25 mouse cellular contexts compared by ENCODE assay signal in the genomic region with DNA sequence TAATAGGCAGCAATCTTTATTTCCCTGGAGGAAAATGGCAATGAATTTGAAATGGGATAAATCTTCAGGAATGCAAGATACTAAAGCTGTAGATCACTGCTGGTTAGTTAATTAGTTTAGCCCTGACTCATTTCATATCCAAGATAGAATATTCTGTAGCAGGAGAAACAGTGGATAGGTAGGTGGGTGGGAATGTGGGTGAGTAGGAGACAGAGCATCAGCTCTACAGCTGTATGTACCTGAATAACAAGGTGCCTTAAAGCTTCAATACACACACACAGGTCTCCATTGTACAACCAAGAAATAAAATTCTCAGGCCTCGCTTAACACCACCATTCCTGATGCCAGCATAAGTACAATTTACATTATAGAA.
DNase-seq lines count a peak whose midpoint lies in the region; ATAC-seq and TF ChIP-seq lines count a peak whose summit lies in the region.
"Had no signal": no experiment of that assay in that cellular context is flagged by ENCODE, and none has a peak within 500 bp of the region (broad histone marks: within the 10 kb centered on the region; RNA-seq: fewer than 3 reads in every experiment).

No protein-coding gene starts in this region.

- no peak for TF ChIP-seq EP300 in lung, postnatal 0 days (IDR thresholded peaks at IDR 0.05)

- no peak overlapping the region for H3K4me3 ChIP-seq in forebrain, embryonic 13.5 days
- no peak overlapping the region for H3K4me3 ChIP-seq in forebrain, embryonic 10.5 days
- no peak overlapping the region for H3K4me3 ChIP-seq in lung, embryonic 15.5 days
- H3K4me3 ChIP-seq in lung, postnatal 0 days (ENCODE audit: low read depth, low read length): no peak overlapping the region
- H3K4me3 ChIP-seq in hindbrain, embryonic 16.5 days (ENCODE audit: low read length): no peak overlapping the region
- H3K4me3 ChIP-seq in neural tube, embryonic 13.5 days: no peak overlapping the region
- H3K4me3 ChIP-seq: embryonic facial prominence, embryonic 15.5 days; heart, embryonic 12.5 days; limb, embryonic 13.5 days; liver, embryonic 13.5 days; stomach, embryonic 15.5 days had no signal

- DNase-seq in forebrain, embryonic 10.5 days (ENCODE audit: extremely low spot score, low spot score): no peak
- DNase-seq in lung, postnatal 0 days (ENCODE audit: low spot score): no peak
- DNase-seq in cerebellum, postnatal 25 days: no peak
- DNase-seq in lung, postnatal 25 days (ENCODE audit: low spot score): no peak
- DNase-seq: adrenal gland, adult 8-10 months; cerebellum, postnatal 36 days; heart, adult 11 months; heart, postnatal 14 days; kidney, adult 2 months; kidney, postnatal 14 days; liver, embryonic 13.5 days; right cerebral cortex, postnatal 25 days; thymus, adult 2 months had no signal

- H3K4me1 ChIP-seq in forebrain, embryonic 13.5 days: peaks cover 13% of the 10 kb centered on the region
- H3K4me1 ChIP-seq in forebrain, embryonic 10.5 days: no peaks in the 10 kb centered on the region
- H3K4me1 ChIP-seq in lung, embryonic 15.5 days: peaks cover 9% of the 10 kb centered on the region
- no peaks in the 10 kb centered on the region for H3K4me1 ChIP-seq in lung, postnatal 0 days (ENCODE audit: insufficient read depth, low read depth, low read length)
- H3K4me1 ChIP-seq in hindbrain, embryonic 16.5 days (ENCODE audit: control insufficient read depth, insufficient read depth, low read depth, low read length): no peaks in the 10 kb centered on the region
- peaks cover 27% of the 10 kb centered on the region for H3K4me1 ChIP-seq in neural tube, embryonic 13.5 days (replicated peaks)
- H3K4me1 ChIP-seq: heart, embryonic 12.5 days; liver, embryonic 13.5 days; stomach, embryonic 15.5 days had no signal

- H3K4me2 ChIP-seq in forebrain, embryonic 13.5 days: no peak overlapping the region
- H3K4me2 ChIP-seq in lung, embryonic 15.5 days: no peak overlapping the region
- H3K4me2 ChIP-seq in lung, postnatal 0 days (replicated peaks; ENCODE audit: low read depth, low read length): no peak overlapping the region
- H3K4me2 ChIP-seq in hindbrain, embryonic 16.5 days (ENCODE audit: low read length): no peak overlapping the region
- no peak overlapping the region for H3K4me2 ChIP-seq in neural tube, embryonic 13.5 days
- H3K4me2 ChIP-seq: embryonic facial prominence, embryonic 15.5 days; heart, embryonic 12.5 days; limb, embryonic 13.5 days; liver, embryonic 13.5 days; lung, embryonic 14.5 days; stomach, embryonic 15.5 days had no signal

- ATAC-seq in forebrain, embryonic 13.5 days: peak; percentile 13; the same call in 1 of the 2 replicates
- no peak for ATAC-seq in lung, embryonic 15.5 days (ENCODE audit: borderline replicate concordance, extremely low read depth, low FRiP score, low TSS enrichment)
- ATAC-seq in lung, postnatal 0 days: no peak
- peak; percentile 60; the same call in 1 of the 2 replicates for ATAC-seq in hindbrain, embryonic 16.5 days
- peak; percentile 81 for ATAC-seq in neural tube, embryonic 13.5 days (ENCODE audit: low read depth)
- ATAC-seq: CD4-positive, CD25-positive, alpha-beta regulatory T cell, adult 4 months; inflammation-experienced regulatory T-cells, adult 6 months; Patski had no signal

- H3K9ac ChIP-seq in forebrain, embryonic 13.5 days: no peak overlapping the region
- H3K9ac ChIP-seq in lung, embryonic 15.5 days: no peak overlapping the region
- H3K9ac ChIP-seq in lung, postnatal 0 days (replicated peaks; ENCODE audit: low read depth): no peak overlapping the region
- no peak overlapping the region for H3K9ac ChIP-seq in hindbrain, embryonic 16.5 days (ENCODE audit: low read depth, low read length)
- no peak overlapping the region for H3K9ac ChIP-seq in neural tube, embryonic 13.5 days
- H3K9ac ChIP-seq: embryonic facial prominence, embryonic 15.5 days; heart, embryonic 12.5 days; limb, embryonic 13.5 days; liver, embryonic 13.5 days; lung, embryonic 14.5 days; stomach, embryonic 15.5 days had no signal

- no peak overlapping the region for H3K27ac ChIP-seq in forebrain, embryonic 13.5 days
- no peak overlapping the region for H3K27ac ChIP-seq in forebrain, embryonic 10.5 days
- peak overlapping the region; percentile 5; the same call in 1 of the 2 replicates for H3K27ac ChIP-seq in lung, embryonic 15.5 days
- no peak overlapping the region for H3K27ac ChIP-seq in lung, postnatal 0 days (ENCODE audit: low read length)
- H3K27ac ChIP-seq in hindbrain, embryonic 16.5 days (ENCODE audit: low read depth, low read length): 0 out of 2 replicates have a peak overlapping the region, but pooled peaks have one; percentile 12
- H3K27ac ChIP-seq in neural tube, embryonic 13.5 days (replicated peaks): no peak overlapping the region
- H3K27ac ChIP-seq: embryonic facial prominence, embryonic 15.5 days; limb, embryonic 13.5 days; liver, embryonic 13.5 days; stomach, embryonic 15.5 days had no signal

- whole genome bisulfite sequencing in forebrain, embryonic 13.5 days: 76% methylated on average over 1 of the region's 1 CpGs
- 96% methylated on average over 1 of the region's 1 CpGs for WGBS in forebrain, embryonic 10.5 days
- WGBS in lung, embryonic 15.5 days: 78% methylated on average over 1 of the region's 1 CpGs
- WGBS in lung, postnatal 0 days: 87% methylated on average over 1 of the region's 1 CpGs
- WGBS in hindbrain, embryonic 16.5 days: 85% methylated on average over 1 of the region's 1 CpGs
- 56% methylated on average over 1 of the region's 1 CpGs for WGBS in neural tube, embryonic 13.5 days

- no peak for TF ChIP-seq CTCF in lung, postnatal 0 days (IDR thresholded peaks at IDR 0.05)

- no peaks in the 10 kb centered on the region for H3K9me3 ChIP-seq in forebrain, embryonic 13.5 days (replicated peaks)
- no peaks in the 10 kb centered on the region for H3K9me3 ChIP-seq in forebrain, embryonic 10.5 days
- H3K9me3 ChIP-seq in lung, embryonic 15.5 days: no peaks in the 10 kb centered on the region
- no peaks in the 10 kb centered on the region for H3K9me3 ChIP-seq in lung, postnatal 0 days (ENCODE audit: low read length)
- no peaks in the 10 kb centered on the region for H3K9me3 ChIP-seq in hindbrain, embryonic 16.5 days (ENCODE audit: control insufficient read depth, low read length)
- H3K9me3 ChIP-seq in neural tube, embryonic 13.5 days: no peaks in the 10 kb centered on the region
- H3K9me3 ChIP-seq: embryonic facial prominence, embryonic 15.5 days; heart, embryonic 12.5 days; limb, embryonic 13.5 days; liver, embryonic 13.5 days; stomach, embryonic 15.5 days had no signal

- H3K36me3 ChIP-seq in forebrain, embryonic 13.5 days (ENCODE audit: poor library complexity, severe bottlenecking): no peaks in the 10 kb centered on the region
- no peaks in the 10 kb centered on the region for H3K36me3 ChIP-seq in forebrain, embryonic 10.5 days (replicated peaks)
- no peaks in the 10 kb centered on the region for H3K36me3 ChIP-seq in lung, embryonic 15.5 days
- H3K36me3 ChIP-seq in lung, postnatal 0 days (ENCODE audit: insufficient read depth, low read length): no peaks in the 10 kb centered on the region
- no peaks in the 10 kb centered on the region for H3K36me3 ChIP-seq in hindbrain, embryonic 16.5 days (ENCODE audit: control insufficient read depth, insufficient read depth, low read length)
- no peaks in the 10 kb centered on the region for H3K36me3 ChIP-seq in neural tube, embryonic 13.5 days
- H3K36me3 ChIP-seq: embryonic facial prominence, embryonic 15.5 days; heart, embryonic 12.5 days; limb, embryonic 13.5 days; liver, embryonic 13.5 days; stomach, embryonic 15.5 days had no signal

- H3K27me3 ChIP-seq in forebrain, embryonic 13.5 days: no peaks in the 10 kb centered on the region
- no peaks in the 10 kb centered on the region for H3K27me3 ChIP-seq in forebrain, embryonic 10.5 days (ENCODE audit: poor library complexity, severe bottlenecking)
- H3K27me3 ChIP-seq in lung, embryonic 15.5 days: no peaks in the 10 kb centered on the region
- H3K27me3 ChIP-seq in lung, postnatal 0 days (replicated peaks; ENCODE audit: insufficient read depth, low read length): no peaks in the 10 kb centered on the region
- no peaks in the 10 kb centered on the region for H3K27me3 ChIP-seq in hindbrain, embryonic 16.5 days (replicated peaks; ENCODE audit: control insufficient read depth, insufficient read depth, low read length)
- H3K27me3 ChIP-seq in neural tube, embryonic 13.5 days: peaks cover 24% of the 10 kb centered on the region
- H3K27me3 ChIP-seq: embryonic facial prominence, embryonic 15.5 days; heart, embryonic 12.5 days; limb, embryonic 13.5 days; liver, embryonic 13.5 days; Patski; stomach, embryonic 15.5 days had no signal

Comparison
In these comparisons a context has a peak if more than half of its experiments do, and no peak if none do; other contexts are left out.
1. H3K27ac ChIP-seq: peak in lung, embryonic 15.5 days (single experiment) and hindbrain, embryonic 16.5 days (single experiment); none in forebrain, embryonic 13.5 days (single experiment), forebrain, embryonic 10.5 days (single experiment), lung, postnatal 0 days (single experiment) and neural tube, embryonic 13.5 days (single experiment).
2. ATAC-seq: peak in forebrain, embryonic 13.5 days (single experiment), hindbrain, embryonic 16.5 days (single experiment) and neural tube, embryonic 13.5 days (single experiment); none in lung, embryonic 15.5 days (single experiment) and lung, postnatal 0 days (single experiment).